Mouse (Mus musculus): Measurements from ENCODE around the gene Grik4. TPM values are rescaled to one million over a fixed set of nuclear protein-coding genes. Genes with fewer than 3 reads are reported as not detected.
A peak's percentile ranks its signal among the peaks of the same experiment; 100 is the strongest.

Grik4 gene
- polyA plus RNA-seq, 1 experiment from 2014 or later = 13.2 TPM

GRCm38 (mm10) chr9:42491780-42492179, 452.5 kb downstream of the Grik4 start:
- no peaks in the 10 kb centered on the region for H3K9me3 ChIP-seq
- no peaks in the 10 kb centered on the region for H3K27me3 ChIP-seq
- WGBS = 81% methylated on average over 9 of the region's 9 CpGs
- no peak overlapping the region for H3K27ac ChIP-seq (replicated peaks)
- no peak overlapping the region for H3K4me2 ChIP-seq
- no peak overlapping the region for H3K4me3 ChIP-seq
- no peaks in the 10 kb centered on the region; the same call in 1 of the 2 replicates for H3K4me1 ChIP-seq (replicated peaks)
- no peak for ATAC-seq (ENCODE audit: low FRiP score, low read depth)
- no peak overlapping the region for H3K9ac ChIP-seq
- no peaks in the 10 kb centered on the region for H3K36me3 ChIP-seq

DNA sequence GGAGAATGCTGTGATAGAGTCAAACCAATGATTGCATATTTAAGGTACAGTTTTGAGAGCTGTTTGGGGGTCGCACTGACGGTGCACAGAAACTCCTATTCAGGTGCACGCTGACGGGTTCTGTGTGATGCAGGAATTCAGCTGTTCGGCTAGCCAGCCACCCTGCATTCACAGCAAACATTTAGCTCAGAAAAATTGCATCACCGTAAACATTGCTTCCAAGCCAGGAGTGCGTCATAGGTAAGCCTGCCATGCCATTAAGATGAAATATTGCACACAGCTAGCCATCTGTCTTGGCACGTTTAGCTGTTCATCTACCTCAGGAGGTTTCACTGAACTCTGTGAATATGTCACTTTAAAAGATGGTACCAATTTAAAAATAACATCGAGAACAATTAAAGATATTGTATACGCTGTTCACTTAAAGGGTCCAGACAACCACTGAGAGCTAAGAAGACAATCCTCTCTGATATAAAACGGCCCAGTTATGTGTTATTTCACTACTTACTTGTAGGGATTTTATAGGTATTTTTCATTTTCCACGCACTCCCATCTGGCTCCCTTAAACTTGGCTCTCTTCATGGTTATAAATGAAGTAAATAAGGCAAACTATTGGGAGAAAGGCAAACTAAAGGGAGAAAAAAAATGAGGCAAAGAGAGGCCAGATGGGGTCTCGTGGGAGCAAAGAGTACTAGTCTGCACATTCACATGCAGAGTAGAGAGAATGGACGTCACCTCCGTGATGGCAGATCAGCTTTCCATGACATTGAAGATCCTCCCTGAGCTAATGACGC, 453.5 kb downstream of the Grik4 start:
- no peak overlapping the region for H3K27ac ChIP-seq (replicated peaks)
- H3K36me3 ChIP-seq = no peaks in the 10 kb centered on the region
- H3K4me3 ChIP-seq = no peak overlapping the region
- H3K9me3 ChIP-seq = no peaks in the 10 kb centered on the region
- H3K4me1 ChIP-seq (replicated peaks) = no peaks in the 10 kb centered on the region; the same call in 1 of the 2 replicates
- ATAC-seq (ENCODE audit: low FRiP score, low read depth) = no peak
- H3K4me2 ChIP-seq = no peak overlapping the region
- H3K27me3 ChIP-seq = no peaks in the 10 kb centered on the region
- no peak overlapping the region for H3K9ac ChIP-seq
- 71% methylated on average over 16 of the region's 16 CpGs for WGBS

- no peak for ATAC-seq (ENCODE audit: low FRiP score, low read depth)
- H3K36me3 ChIP-seq = no peaks in the 10 kb centered on the region
- H3K27ac ChIP-seq (replicated peaks) = no peak overlapping the region
- H3K9ac ChIP-seq = no peak overlapping the region
- 89% methylated on average over 1 of the region's 1 CpGs for WGBS
- no peaks in the 10 kb centered on the region for H3K27me3 ChIP-seq
- H3K4me1 ChIP-seq (replicated peaks) = no peaks in the 10 kb centered on the region; the same call in 1 of the 2 replicates
- H3K4me2 ChIP-seq = no peak overlapping the region
- H3K9me3 ChIP-seq = no peaks in the 10 kb centered on the region
- no peak overlapping the region for H3K4me3 ChIP-seq
Observed at GRCm38 (mm10) chr9:42488071-42488470, 456.2 kb downstream of the Grik4 start.

GRCm38 (mm10) chr9:42486913-42487312, 457.4 kb downstream of the Grik4 start:
- H3K4me2 ChIP-seq = no peak overlapping the region
- H3K9ac ChIP-seq = no peak overlapping the region
- H3K36me3 ChIP-seq = no peaks in the 10 kb centered on the region
- H3K9me3 ChIP-seq = no peaks in the 10 kb centered on the region
- no peak overlapping the region for H3K4me3 ChIP-seq
- no peaks in the 10 kb centered on the region; the same call in 1 of the 2 replicates for H3K4me1 ChIP-seq (replicated peaks)
- 71% methylated on average over 4 of the region's 4 CpGs for WGBS
- no peaks in the 10 kb centered on the region for H3K27me3 ChIP-seq
- no peak for ATAC-seq (ENCODE audit: low FRiP score, low read depth)
- no peak overlapping the region for H3K27ac ChIP-seq (replicated peaks)

GRCm38 (mm10) chr9:42484667-42485066, 459.6 kb downstream of the Grik4 start:
- WGBS = 98% methylated on average over 1 of the region's 1 CpGs
- Histone ChIP-seq H3K27me3 (no peaks in the 10 kb centered on the region), H3K9ac (no peak overlapping the region), H3K4me3 (no peak overlapping the region), H3K4me2 (no peak overlapping the region), H3K4me1 (replicated peaks) (no peaks in the 10 kb centered on the region), H3K36me3 (no peaks in the 10 kb centered on the region), H3K9me3 (no peaks in the 10 kb centered on the region), H3K27ac (replicated peaks) (no peak overlapping the region)
- ATAC-seq (ENCODE audit: low FRiP score, low read depth) = no peak

DNA sequence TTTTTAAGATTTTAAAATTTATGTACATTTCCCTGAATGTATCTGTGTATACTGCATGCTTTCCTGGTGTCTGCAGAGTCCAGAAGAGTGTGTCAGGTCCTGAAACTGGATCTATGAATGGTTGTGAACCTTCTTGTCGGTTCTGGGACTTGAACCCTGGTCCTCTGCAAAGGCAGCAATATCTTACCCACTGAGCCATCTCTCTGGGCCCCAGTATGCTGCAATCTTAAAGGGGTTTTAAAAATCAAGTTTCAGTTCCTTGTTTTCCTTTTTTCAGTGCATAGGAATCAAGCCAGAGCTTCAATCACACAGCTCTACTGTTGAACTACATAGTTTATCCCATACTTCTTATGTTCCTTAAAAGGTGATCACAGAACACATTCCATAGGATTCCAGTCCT, 461.3 kb downstream of the Grik4 start:
- no peak overlapping the region for H3K9ac ChIP-seq
- H3K36me3 ChIP-seq = no peaks in the 10 kb centered on the region
- H3K27me3 ChIP-seq = no peaks in the 10 kb centered on the region
- 97% methylated on average over 1 of the region's 1 CpGs for WGBS
- ATAC-seq (ENCODE audit: low FRiP score, low read depth) = no peak
- no peaks in the 10 kb centered on the region for H3K9me3 ChIP-seq
- H3K27ac ChIP-seq (replicated peaks) = no peak overlapping the region
- H3K4me1 ChIP-seq (replicated peaks) = no peaks in the 10 kb centered on the region
- H3K4me3 ChIP-seq = no peak overlapping the region
- H3K4me2 ChIP-seq = no peak overlapping the region

DNA sequence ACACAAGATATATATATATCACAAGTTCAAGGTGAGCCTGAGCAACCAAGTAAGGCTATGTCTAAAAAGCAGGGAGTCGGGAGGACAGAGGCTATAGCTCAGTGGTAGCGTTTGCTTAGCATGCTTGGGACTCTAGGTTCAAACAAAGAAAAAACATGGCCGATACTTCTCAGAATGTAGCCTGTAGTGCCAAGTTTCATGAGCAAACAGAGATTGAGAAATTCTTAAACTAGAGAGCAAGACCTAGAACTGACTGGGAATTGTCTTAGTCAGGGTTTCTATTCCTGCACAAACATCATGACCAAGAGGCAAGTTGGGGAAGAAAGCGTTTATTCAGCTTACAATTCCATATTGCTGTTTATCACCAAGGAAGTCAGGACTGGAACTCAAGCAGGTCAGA, 468.1 kb downstream of the Grik4 start:
- H3K27ac ChIP-seq (replicated peaks) = no peak overlapping the region
- H3K27me3 ChIP-seq = no peaks in the 10 kb centered on the region
- H3K4me2 ChIP-seq = no peak overlapping the region
- peaks cover 9% of the 10 kb centered on the region for H3K4me1 ChIP-seq (replicated peaks)
- WGBS = 92% methylated on average over 4 of the region's 4 CpGs
- H3K9me3 ChIP-seq = no peaks in the 10 kb centered on the region
- H3K4me3 ChIP-seq = no peak overlapping the region
- no peak for ATAC-seq (ENCODE audit: low FRiP score, low read depth)
- H3K36me3 ChIP-seq = no peaks in the 10 kb centered on the region
- no peak overlapping the region for H3K9ac ChIP-seq

- Histone ChIP-seq H3K9me3 (no peaks in the 10 kb centered on the region), H3K4me1 (replicated peaks) (peaks cover 21% of the 10 kb centered on the region), H3K4me3 (no peak overlapping the region), H3K36me3 (no peaks in the 10 kb centered on the region), H3K27ac (replicated peaks) (no peak overlapping the region), H3K4me2 (no peak overlapping the region), H3K27me3 (no peaks in the 10 kb centered on the region), H3K9ac (no peak overlapping the region)
- ATAC-seq (ENCODE audit: low FRiP score, low read depth) = no peak
- 90% methylated on average over 8 of the region's 8 CpGs for WGBS
Observed at GRCm38 (mm10) chr9:42474244-42474643, 470.0 kb downstream of the Grik4 start.

DNA sequence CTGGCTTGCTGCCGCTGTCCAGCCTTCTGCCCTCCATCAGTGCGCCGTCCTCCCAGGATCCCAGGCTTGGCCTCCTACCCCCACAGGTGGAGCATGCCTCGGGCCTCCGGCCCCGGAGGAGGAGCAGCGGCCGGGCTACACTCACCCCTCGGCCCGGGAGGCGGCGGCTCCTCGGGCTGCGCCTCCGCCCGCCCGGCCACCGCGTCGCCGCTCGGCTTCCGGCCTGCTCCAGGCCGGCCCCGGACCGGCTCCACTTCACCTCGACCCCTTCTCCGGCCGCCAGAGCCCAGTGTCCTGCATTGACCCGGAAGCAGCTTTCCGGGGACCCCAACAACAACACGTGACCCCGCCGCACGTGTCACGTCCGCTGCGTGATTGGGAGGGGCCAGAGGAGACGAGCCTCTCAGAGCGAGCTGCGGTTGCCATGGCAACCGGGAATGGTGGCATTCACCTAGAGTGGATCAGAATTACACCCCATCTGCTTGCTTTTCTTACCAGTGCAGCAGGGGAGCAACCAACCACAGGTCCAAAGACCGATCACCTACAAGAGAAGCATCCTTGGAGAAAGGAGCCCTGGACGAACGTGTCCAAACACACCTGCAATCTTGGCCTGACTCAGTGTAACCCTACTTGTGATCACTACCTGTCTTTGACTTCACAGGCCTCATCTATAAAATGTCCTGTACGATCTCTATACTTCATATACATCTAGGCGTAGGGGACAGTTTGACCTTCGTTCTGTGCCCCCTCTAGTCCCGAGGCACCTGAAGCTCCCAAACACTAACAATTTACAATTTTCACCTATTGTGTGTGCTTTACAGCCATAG, 472.2 kb downstream of the Grik4 start:
- WGBS = 6% methylated on average over 45 of the region's 49 CpGs
- H3K27me3 ChIP-seq = no peaks in the 10 kb centered on the region
- H3K9me3 ChIP-seq = no peaks in the 10 kb centered on the region

GRCm38 (mm10) chr9:42471214-42471613, 473.1 kb downstream of the Grik4 start:
- Histone ChIP-seq H3K9me3 (no peaks in the 10 kb centered on the region), H3K9ac (peak overlapping the region; percentile 74), H3K4me2 (peak overlapping the region; percentile 78), H3K36me3 (no peaks in the 10 kb centered on the region), H3K27ac (replicated peaks) (peak overlapping the region; percentile 75), H3K4me3 (peak overlapping the region; percentile 74), H3K4me1 (replicated peaks) (peaks cover 21% of the 10 kb centered on the region), H3K27me3 (no peaks in the 10 kb centered on the region)
- no peak for ATAC-seq (ENCODE audit: low FRiP score, low read depth)
- 54% methylated on average over 4 of the region's 4 CpGs for WGBS

More for the DNA sequence above, 472.2 kb downstream of the Grik4 start:
- H3K36me3 ChIP-seq = no peaks in the 10 kb centered on the region
- peak overlapping the region; percentile 74 for H3K9ac ChIP-seq
- H3K27ac ChIP-seq (replicated peaks) = peak overlapping the region; percentile 79
- peak overlapping the region; percentile 74 for H3K4me3 ChIP-seq
- peaks cover 21% of the 10 kb centered on the region for H3K4me1 ChIP-seq (replicated peaks)
- H3K4me2 ChIP-seq = peak overlapping the region; percentile 78
- peak; percentile 94 for ATAC-seq (ENCODE audit: low FRiP score, low read depth)

DNA sequence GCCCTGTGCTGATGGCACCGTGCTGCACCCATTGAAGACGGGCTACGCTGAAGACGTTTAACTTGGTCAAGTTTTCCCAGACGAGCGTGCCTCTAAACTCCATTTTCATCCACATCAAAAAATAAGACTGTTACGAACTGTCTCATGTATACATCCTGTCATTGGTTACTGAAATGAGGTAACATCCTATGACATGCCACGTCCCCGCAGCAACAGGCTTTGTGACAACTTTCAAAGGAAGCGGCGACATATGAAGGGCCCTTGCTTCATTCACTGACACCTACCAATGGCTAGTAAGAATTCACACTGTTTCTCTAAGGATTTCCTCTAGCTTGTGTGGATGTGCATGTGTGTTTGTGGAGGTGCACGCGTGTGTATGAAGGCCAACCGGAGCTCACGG, 475.0 kb downstream of the Grik4 start:
- no peaks in the 10 kb centered on the region for H3K27me3 ChIP-seq
- H3K27ac ChIP-seq (replicated peaks) = no peak overlapping the region
- ATAC-seq (ENCODE audit: low FRiP score, low read depth) = no peak
- no peaks in the 10 kb centered on the region for H3K9me3 ChIP-seq
- peaks cover 21% of the 10 kb centered on the region for H3K4me1 ChIP-seq (replicated peaks)
- 96% methylated on average over 15 of the region's 15 CpGs for WGBS
- H3K4me2 ChIP-seq = no peak overlapping the region
- no peak overlapping the region for H3K4me3 ChIP-seq
- H3K36me3 ChIP-seq = no peaks in the 10 kb centered on the region
- no peak overlapping the region for H3K9ac ChIP-seq

DNA sequence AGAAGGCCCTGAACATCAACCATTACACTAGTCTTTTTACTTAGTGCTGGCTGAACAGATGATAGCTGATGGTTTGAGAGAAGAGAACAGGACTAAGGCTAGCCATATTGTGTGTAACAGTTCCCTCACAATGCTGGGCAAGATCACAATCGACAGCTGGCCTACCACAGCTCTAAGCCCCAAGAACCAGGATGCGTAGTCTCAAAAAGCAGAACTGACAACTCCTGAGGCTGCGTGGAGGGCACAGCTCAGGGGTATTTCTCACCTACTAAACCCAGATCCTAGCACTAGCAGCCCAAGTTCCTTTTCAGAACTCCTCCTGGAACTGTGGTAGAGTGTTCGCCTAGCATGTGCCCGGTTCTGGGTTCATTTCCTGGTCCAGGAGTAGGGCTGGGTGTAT, 475.9 kb downstream of the Grik4 start:
- no peak overlapping the region for H3K27ac ChIP-seq (replicated peaks)
- no peak for ATAC-seq (ENCODE audit: low FRiP score, low read depth)
- peaks cover 24% of the 10 kb centered on the region for H3K4me1 ChIP-seq (replicated peaks)
- no peaks in the 10 kb centered on the region for H3K9me3 ChIP-seq
- no peak overlapping the region for H3K9ac ChIP-seq
- H3K4me3 ChIP-seq = no peak overlapping the region
- H3K36me3 ChIP-seq = no peaks in the 10 kb centered on the region
- H3K4me2 ChIP-seq = no peak overlapping the region
- whole genome bisulfite sequencing = 97% methylated on average over 5 of the region's 5 CpGs
- no peaks in the 10 kb centered on the region for H3K27me3 ChIP-seq
